Comparison of ENCODE assay signal across 8 mouse cellular contexts in the genomic region with DNA sequence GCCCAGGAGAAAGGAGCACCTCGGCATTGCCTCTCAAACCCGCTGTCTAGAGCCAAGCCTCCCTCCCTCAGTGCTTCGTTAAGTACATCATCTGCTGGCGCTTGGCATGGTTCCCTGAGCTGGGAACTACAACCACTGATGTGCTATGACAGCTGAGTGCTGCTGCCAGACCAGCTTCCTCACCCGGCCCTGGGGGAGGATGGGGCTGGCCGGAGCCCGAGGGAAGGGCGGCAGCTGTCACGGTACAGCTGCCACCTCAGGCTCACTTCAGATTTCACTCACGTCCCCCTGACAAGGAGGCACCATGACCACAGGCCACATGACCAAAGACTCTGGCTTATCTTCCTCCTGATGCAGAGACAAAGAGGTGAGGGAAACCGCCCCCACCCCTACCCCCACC. TPM values are rescaled to one million over a fixed set of nuclear protein-coding genes. Genes with fewer than 3 reads are reported as not detected.
DNase-seq lines count a peak whose midpoint lies in the region; ATAC-seq and TF ChIP-seq lines count a peak whose summit lies in the region.

No protein-coding gene starts in this region.

- DNase-seq in 3134 (ENCODE audit: extremely low read depth, insufficient read length, low spot score): peak; percentile 89
- DNase-seq in NIH3T3 (ENCODE audit: low read depth): peak; percentile 91
- peak; percentile 84 for DNase-seq in kidney, postnatal 10 days
- peak; percentile 75 for DNase-seq in lung, adult 2 months
- peak; percentile 90 for DNase-seq in retina, postnatal 1 day
- DNase-seq in urinary bladder, adult 18-20 months (ENCODE audit: low spot score in 2 of 2): no peak

- no peak for TF ChIP-seq POLR2A in lung, adult 2 months (IDR thresholded peaks at IDR 0.05; ENCODE audit: borderline replicate concordance, extremely low read depth, low read depth, low read length)

- H3K4me3 ChIP-seq in forebrain, embryonic 15.5 days: no peak overlapping the region
- H3K4me3 ChIP-seq in heart, embryonic 16.5 days (ENCODE audit: low read length): no peak overlapping the region
- H3K4me3 ChIP-seq in lung, adult 2 months (replicated peaks; ENCODE audit: extremely low read depth, low read depth, low read length): no peak overlapping the region

- no peaks in the 10 kb centered on the region for H3K27me3 ChIP-seq in forebrain, embryonic 15.5 days
- no peaks in the 10 kb centered on the region for H3K27me3 ChIP-seq in heart, embryonic 16.5 days (ENCODE audit: control insufficient read depth, insufficient read depth, low read length)

- ATAC-seq in forebrain, embryonic 15.5 days (replicated peaks): peak; percentile 84
- ATAC-seq in heart, embryonic 16.5 days (replicated peaks; ENCODE audit: extremely low read depth, insufficient read depth, low FRiP score): peak; percentile 82

- H3K27ac ChIP-seq in forebrain, embryonic 15.5 days (replicated peaks): peak overlapping the region; percentile 82
- H3K27ac ChIP-seq in heart, embryonic 16.5 days (ENCODE audit: low read length): peak overlapping the region; percentile 95

- no peaks in the 10 kb centered on the region for H3K9me3 ChIP-seq in forebrain, embryonic 15.5 days
- no peaks in the 10 kb centered on the region for H3K9me3 ChIP-seq in heart, embryonic 16.5 days (replicated peaks; ENCODE audit: control insufficient read depth, low read length)

- no peak for TF ChIP-seq CTCF in lung, adult 2 months (IDR thresholded peaks at IDR 0.05; ENCODE audit: insufficient read depth, low read length)

- WGBS in forebrain, embryonic 15.5 days: 7% methylated on average over 11 of the region's 11 CpGs
- 7% methylated on average over 11 of the region's 11 CpGs for WGBS in heart, embryonic 16.5 days
- 7% methylated on average over 11 of the region's 11 CpGs for WGBS in lung, adult 2 months

- no peak overlapping the region for H3K9ac ChIP-seq in forebrain, embryonic 15.5 days (replicated peaks)
- peak overlapping the region; percentile 6 for H3K9ac ChIP-seq in heart, embryonic 16.5 days (ENCODE audit: low read length)

- no peak overlapping the region; the same call in 1 of the 2 replicates for H3K4me2 ChIP-seq in forebrain, embryonic 15.5 days (replicated peaks)
- peak overlapping the region; percentile 17 for H3K4me2 ChIP-seq in heart, embryonic 16.5 days (ENCODE audit: low read depth, low read length)

- peaks cover 61% of the 10 kb centered on the region for H3K4me1 ChIP-seq in forebrain, embryonic 15.5 days
- H3K4me1 ChIP-seq in heart, embryonic 16.5 days (ENCODE audit: control insufficient read depth, insufficient read depth, low read length): peaks cover 84% of the 10 kb centered on the region
- H3K4me1 ChIP-seq in lung, adult 2 months (ENCODE audit: control insufficient read depth, insufficient read depth, low read length): peaks cover 23% of the 10 kb centered on the region

- H3K36me3 ChIP-seq in forebrain, embryonic 15.5 days: no peaks in the 10 kb centered on the region
- peaks cover 4% of the 10 kb centered on the region; the same call in 1 of the 2 replicates for H3K36me3 ChIP-seq in heart, embryonic 16.5 days (ENCODE audit: control insufficient read depth, insufficient read depth)

RNA-seq across cellular contexts. Expression of gene Shb, which starts 59.1 kb away (rescaled TPM):
- 13.1 and 13.3 TPM in 2 replicates for polyA plus RNA-seq in forebrain, embryonic 15.5 days (2015; fragmentation: Nextera tagmentation; extraction: Ambion mirVana)
- polyA plus RNA-seq in heart, embryonic 16.5 days (2015; fragmentation: Nextera tagmentation; extraction: Ambion mirVana): 7.6 and 9.2 TPM in 2 replicates
- polyA plus RNA-seq in lung, adult 2 months (2012; rRNA removed): 36.2 and 37.7 TPM in 2 replicates

Comparison
In these comparisons a context has a peak if more than half of its experiments do, and no peak if none do; other contexts are left out.
1. DNase-seq: peak in 3134 (single experiment), NIH3T3 (single experiment), kidney, postnatal 10 days (single experiment), lung, adult 2 months (single experiment) and retina, postnatal 1 day (single experiment); none in urinary bladder, adult 18-20 months (0 of 2).